Mouse (Mus musculus): ENCODE measurements around the gene Rrp7a.
A peak's percentile ranks its signal among the peaks of the same experiment; 100 is the strongest.

Rrp7a gene

GRCm38 (mm10) chr15:83111290-83111689, 11.3 kb downstream of the Rrp7a start:
- DNase-seq = no peak

DNA sequence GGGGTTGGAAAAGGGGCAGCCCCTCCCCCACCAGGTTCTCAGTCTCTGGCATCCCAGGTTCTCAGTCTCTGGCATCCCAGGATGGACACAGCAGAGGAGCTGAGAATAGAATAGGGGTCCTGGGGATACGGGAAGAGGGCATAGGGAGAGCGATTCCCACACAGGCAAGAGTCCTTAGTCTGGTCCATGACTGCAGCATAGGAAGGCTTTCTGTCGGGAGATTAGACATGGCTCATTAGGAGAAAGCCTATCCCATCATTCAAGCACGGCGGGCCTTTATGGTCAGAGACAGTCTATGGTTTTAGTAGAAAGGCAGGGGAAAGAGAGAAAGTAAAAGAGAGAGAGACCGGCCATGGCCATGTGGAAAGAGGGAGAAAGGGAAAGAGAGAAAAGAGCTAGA, 14.8 kb downstream of the Rrp7a start:
- no peak for DNase-seq

- DNase-seq = no peak
Measured at GRCm38 (mm10) chr15:83106426-83106825, 16.2 kb downstream of the Rrp7a start.

DNA sequence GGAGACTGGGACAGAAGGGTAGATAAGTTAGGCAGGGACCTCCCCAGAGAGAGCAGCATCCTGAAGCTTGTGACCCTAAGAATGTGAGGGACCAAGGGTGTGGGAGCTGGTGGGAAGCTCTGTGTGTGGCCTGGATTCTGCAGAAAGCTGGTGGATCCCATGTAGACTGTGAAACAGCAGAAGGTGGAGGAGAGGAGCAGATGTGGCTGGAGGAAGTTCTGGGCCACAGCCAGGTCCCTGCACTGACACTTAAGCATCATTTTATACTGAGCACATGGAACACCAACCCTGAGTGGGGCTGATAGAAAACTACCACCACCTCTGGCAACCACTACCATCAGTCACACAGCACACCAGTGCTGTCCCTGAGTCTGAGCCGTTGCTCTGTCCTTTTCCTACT, 19.5 kb downstream of the Rrp7a start:
- DNase-seq = no peak

- no peak for DNase-seq
Measured at GRCm38 (mm10) chr15:83100332-83100662, 22.3 kb downstream of the Rrp7a start.

GRCm38 (mm10) chr15:83099533-83100331, 22.9 kb downstream of the Rrp7a start:
- peak; percentile 65 for DNase-seq

DNA sequence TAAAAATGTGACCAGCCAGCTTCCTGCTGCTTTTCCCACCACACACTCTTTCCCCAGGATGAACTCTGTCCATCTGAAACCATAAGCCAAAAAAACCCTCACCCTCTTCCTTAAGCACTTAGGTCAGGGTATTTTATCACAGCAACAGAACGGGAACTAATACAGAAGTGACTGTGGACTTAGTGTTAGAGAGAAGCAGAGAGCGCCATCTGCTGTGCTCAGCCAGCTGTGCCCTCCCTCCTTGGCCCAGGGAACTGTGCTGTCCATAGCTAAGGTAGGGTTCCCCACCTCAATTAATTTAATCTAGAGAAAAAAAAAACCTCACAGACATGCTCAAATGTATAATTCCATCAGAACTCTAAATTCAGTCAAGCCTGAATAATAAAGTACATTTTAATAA, 26.7 kb downstream of the Rrp7a start:
- no peak for DNase-seq

DNA sequence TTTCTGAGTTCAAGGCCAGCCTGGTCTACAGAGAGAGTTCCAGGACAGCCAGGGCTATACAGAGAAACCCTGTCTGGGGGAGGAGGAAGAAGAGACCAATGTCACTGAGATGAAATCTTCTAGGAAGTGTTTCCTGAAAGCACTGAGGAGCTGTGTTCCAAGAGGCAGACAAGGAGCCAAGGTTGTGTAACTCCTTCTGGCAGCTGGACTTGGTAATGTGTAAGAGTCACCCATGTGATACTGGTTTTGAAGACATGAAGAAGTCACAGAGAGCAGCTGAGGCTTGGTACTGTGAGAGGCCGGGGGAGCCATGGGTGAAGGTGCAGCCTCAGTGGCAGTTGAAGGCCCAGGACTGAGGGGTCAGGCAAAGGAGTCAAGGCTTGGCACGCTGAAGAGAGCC, 28.9 kb downstream of the Rrp7a start:
- no peak for DNase-seq

GRCm38 (mm10) chr15:83090874-83091273, 31.7 kb downstream of the Rrp7a start:
- DNase-seq = no peak

GRCm38 (mm10) chr15:83089429-83089605, 33.3 kb downstream of the Rrp7a start, which contains the start of gene Serhl:
TSS of gene Serhl (plus strand) at chr15:83089506.
- DNase-seq = no peak

DNA sequence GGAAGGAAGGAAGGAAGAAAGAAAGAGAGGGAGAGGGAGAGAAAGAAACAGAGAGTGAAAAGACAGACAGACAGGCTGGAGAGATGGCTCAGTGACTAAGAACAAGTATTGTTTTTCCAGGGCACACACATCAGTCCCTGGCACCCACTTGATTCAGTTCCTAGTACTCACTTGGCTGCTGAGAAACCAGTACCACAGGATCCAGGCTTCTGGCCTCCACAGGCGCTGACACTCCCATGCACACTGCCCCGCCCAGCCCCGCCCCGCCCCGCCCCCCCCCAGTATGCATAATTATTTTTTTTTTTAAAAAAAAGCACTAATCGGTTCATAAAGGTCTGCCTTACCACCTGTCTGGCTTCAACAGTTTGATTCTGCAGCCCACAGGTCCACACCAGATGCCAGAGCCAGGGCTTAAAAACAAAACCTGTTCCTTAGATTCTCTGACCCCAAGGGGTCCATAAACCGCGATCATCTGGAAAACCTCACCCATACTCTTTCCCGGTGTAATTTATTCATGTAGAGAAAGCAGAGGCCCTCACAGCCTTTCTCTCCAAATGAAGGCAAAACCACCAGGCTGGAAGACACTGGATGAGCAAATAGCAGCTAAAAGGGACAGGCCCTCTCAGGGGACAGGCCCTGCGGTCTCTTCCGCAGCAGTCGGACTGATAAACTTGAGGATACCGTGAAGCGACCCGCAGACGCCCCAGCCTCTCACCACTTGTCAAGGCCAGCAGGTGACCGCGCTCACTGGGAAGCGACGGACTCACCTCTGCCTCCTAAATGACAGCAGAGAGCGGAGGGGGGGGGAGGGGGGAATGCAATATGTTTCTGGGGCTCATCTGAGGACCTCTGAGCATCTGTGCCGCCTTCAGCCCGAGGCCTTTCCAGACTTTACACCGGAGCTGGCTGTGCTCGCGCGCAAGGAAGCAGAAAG, 33.8 kb downstream of the Rrp7a start:
- DNase-seq = no peak

- no peak for DNase-seq
Measured at GRCm38 (mm10) chr15:83086636-83087328, 35.8 kb downstream of the Rrp7a start.

DNA sequence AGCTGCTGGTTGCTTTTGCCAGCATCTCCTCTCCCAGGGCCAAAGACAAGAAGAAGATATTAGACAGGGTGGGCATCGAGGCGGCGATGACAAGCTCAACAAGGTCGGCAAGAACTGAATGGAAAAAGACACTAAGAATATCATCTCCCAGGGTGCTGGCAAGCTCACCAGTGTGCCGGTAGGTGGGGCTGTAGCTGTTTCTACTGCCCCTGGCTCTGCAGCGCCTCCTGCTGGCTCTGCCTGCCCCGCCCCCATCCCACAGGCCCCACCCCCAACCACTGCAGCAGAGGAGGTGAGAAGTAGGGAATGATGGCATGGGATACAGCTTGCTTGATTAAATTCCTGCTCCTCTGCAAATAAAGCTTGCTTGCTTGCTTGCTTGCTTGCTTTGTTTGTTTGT, 36.7 kb downstream of the Rrp7a start:
- peak; percentile 15 for DNase-seq

GRCm38 (mm10) chr15:83084022-83084640, 38.5 kb downstream of the Rrp7a start:
- peak; percentile 24 for DNase-seq

GRCm38 (mm10) chr15:83083530-83083929, 39.1 kb downstream of the Rrp7a start:
- peak; percentile 45 for DNase-seq

DNA sequence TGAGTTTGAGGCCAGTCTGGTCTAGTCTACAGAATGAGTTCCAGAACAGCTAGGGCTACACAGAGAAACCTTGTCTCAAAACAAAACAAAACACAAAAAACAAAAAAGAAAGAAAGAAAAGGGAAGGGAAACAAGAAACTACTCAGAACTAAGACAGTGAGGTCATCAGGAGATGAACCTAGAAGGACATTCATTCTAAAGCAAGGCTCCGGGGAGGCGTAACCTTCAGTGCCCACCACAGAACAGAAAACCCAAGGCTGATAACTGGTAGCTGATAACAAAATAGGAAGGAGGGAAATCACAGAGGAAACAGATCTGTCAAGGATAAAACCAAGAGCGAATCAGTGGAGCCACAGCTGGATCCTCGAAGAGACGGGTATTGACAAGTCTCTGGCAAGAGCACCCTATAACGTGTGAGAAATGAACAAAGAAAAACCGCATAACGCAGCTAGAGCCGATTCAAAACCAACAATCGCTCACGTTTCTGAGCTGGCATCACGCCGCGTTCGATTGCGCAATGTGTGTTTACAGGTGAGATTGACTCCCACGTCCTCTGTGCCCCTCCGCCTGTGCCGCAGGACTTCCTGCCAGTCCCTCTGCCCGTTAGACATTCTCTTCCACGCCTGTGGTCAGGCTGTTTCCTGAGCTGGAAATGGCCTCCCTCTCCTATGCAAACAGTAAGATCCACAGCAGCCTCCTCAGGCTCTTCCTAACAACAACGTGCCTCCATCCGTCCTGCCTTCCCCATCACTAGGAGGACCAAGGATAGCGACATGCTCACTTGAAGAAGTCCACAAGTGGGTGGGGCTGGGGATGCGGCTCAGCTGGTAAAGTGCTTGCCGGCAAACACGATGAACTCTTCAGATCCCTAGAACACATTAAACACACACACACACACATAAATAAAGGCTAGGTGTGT, 46.7 kb downstream of the Rrp7a start:
- DNase-seq = no peak

DNA sequence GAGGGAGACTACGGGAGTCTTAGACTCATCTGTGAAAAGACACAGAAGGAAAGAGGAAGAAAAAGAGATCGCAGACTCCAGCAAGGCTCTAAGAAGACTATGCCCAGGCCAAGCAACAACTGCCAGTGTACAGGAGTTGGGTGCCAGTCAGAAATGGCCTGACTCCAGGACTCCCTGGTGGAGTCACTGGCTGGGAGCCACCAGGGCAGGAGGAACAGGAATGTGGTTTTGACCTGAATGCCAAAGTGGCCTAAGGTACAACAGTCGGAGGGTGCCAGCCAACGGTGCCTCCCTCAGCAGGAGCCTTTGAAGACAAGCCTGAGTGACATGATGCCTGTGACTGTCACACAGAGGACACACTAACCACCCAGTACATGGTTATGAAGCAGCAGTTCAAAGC, 48.4 kb downstream of the Rrp7a start:
- DNase-seq = no peak

GRCm38 (mm10) chr15:83071752-83072151, 50.8 kb downstream of the Rrp7a start:
- DNase-seq = no peak

- no peak for DNase-seq
Measured at GRCm38 (mm10) chr15:83070942-83071341, 51.7 kb downstream of the Rrp7a start.

DNA sequence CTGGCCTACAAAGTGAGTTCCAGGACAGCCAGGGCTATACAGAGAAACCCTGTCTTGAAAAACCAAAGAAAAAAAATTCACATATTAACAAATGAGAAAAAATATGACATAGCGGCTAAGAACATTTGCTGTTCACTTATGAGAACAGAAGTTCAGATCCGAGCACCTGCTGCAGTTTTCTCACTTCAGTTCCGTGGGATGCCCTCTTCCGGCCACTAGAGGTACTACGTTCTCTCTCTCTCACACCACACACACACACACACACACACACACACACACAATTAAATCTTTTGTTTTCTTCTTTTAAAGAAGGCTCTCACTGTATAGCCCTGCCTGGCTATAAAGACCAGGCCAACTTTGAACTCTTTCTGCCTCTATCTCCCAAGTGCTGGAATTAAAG, 54.3 kb downstream of the Rrp7a start:
- no peak for DNase-seq

- peak; percentile 68 for DNase-seq
Measured at GRCm38 (mm10) chr15:83065543-83065942, 57.1 kb downstream of the Rrp7a start.

Measured in layer of hippocampus, adult 9-11 months (tissue).